Mouse (Mus musculus): ENCODE measurements at regions not wholly inside any gene's neighbourhood (a gene's known extent, or its start where the extent isn't known, plus 50 kb on each side); places are given as distances from the start of the nearest gene placed in this dataset.

DNA sequence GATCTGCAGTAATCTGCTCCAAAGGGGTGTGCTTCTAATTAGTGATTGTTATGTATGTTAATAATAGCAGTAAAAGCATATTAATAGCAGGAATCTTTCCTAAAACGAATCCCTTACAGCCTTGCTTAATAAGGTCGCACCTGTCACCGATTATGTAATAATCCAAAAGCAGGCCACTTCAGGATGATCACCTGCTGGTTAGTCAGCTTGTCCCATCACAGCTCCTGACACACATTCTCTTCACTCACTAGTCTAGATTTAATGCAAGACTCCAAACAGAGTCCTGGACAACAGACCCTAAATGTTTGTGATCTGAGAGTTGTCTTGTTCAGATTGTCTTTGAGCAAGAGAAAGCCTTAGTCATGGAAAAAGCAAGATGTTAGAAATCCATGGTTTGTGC is 85.2 kb upstream of the Kctd3 start:
- DNase-seq (ENCODE audit: low read depth, low spot score), result no peak

DNA sequence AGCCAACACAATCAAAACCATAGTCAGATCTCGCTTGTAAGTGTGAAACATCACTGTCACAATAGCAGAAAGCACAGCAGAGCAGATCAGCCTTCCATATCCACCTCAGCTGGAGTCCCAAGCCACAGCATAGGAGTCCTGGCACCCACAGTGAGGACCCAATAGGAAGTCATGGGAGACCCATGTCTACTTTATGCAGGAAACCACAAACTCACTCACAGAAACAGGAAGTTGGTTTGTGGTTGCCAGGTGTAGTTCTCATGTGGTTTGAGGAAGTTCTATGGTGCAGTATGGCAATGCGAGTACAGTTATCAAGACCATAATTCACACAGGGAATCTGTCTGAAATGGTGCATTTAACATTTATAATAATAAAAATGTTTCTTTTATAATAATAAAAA is 77.6 kb upstream of the Kctd3 start:
- DNase-seq (ENCODE audit: low read depth, low spot score), result no peak

DNA sequence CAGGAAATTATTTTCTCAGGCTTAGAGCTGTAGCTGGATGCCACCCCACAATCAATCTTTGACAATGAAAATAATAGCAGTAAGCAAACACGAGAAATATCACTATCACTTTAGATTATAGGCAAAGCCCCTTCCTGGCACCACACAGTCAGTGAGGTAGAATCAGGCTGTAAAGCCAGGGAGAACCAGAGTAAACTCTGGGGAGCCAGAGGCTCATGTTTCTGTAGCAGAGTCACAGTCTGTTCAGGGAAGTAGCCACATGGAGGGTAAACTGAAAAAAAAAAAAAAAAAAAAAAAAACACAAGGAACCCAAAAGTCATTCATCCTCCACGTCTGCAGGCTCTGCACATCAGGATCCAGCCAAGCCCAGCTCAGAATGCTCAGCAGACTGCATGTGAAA is 73.6 kb upstream of the Kctd3 start:
- DNase-seq (ENCODE audit: low read depth, low spot score), result no peak

DNA sequence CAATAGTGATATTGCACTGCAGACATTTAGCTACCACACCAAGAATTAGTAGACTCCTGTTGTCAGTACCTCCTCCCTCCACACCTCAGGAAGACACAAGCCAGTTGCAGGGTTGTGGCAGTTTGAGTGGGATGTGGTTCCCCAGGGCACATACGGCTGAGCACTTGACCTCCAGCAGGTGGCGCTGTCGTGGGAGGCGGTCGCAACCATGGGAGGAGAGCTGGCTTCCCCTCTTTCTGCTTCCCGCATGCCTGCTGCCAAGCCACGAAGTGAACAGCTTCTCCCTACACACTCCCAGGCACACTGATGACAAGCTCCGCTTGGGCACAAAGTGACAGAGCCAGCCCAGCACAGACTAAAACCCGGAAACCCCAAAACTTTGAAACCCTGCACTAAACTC is 73.2 kb upstream of the Kctd3 start:
- peak; percentile 89 for DNase-seq (ENCODE audit: low read depth, low spot score)

GRCm38 (mm10) chr1:189079451-189080410 is 72.1 kb upstream of the Kctd3 start:
- no peak for DNase-seq (ENCODE audit: low read depth, low spot score)

GRCm38 (mm10) chr1:189077861-189078260 is 70.2 kb upstream of the Kctd3 start:
- DNase-seq (ENCODE audit: low read depth, low spot score), result peak; percentile 40

GRCm38 (mm10) chr1:189076276-189076675 is 68.6 kb upstream of the Kctd3 start:
- DNase-seq (ENCODE audit: low read depth, low spot score), result peak; percentile 14

DNA sequence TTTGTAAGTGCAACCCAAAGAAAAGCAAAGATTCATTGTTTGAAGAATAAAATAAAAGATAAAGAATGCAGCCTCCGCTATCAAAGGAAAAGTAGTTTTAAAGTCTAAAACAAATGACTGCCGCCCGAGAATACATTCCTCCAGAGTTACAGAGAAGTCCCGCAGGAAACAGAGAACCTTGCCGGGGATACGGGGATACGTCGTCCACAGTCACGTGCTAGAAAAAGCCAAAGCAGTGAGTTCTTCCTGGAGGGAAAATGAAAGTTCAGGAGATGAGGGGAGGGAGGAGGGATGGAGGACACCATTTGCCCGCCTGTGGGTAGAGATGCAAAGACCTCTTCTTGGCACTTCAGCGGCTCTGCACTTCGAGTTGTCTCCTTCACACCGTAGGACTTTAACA is 68.0 kb upstream of the Kctd3 start:
- no peak for DNase-seq (ENCODE audit: low read depth, low spot score)

- no peak for DNase-seq (ENCODE audit: low read depth, low spot score)
Observed at GRCm38 (mm10) chr1:189072516-189072915, 64.9 kb upstream of the Kctd3 start.

DNA sequence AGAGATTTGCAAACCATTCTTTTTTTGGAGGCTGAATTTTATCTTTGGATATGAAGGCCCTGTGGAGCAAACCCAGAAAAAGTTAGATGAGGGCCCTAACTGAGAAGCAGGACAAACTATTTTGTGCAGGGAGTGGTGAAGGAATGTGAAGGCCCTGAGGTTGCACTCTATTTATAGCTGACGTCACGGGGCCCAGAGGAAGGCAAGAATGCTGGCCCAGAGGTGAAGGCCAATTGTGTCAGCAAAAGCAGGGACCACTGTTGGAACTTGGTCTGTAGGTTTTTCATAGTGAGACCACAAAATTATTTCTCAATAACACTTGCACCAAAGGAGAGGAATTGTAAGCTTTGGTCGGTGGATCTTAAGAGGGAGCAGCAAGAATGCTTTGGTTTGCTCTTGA is 60.6 kb upstream of the Kctd3 start:
- DNase-seq (ENCODE audit: low read depth, low spot score), result no peak

DNA sequence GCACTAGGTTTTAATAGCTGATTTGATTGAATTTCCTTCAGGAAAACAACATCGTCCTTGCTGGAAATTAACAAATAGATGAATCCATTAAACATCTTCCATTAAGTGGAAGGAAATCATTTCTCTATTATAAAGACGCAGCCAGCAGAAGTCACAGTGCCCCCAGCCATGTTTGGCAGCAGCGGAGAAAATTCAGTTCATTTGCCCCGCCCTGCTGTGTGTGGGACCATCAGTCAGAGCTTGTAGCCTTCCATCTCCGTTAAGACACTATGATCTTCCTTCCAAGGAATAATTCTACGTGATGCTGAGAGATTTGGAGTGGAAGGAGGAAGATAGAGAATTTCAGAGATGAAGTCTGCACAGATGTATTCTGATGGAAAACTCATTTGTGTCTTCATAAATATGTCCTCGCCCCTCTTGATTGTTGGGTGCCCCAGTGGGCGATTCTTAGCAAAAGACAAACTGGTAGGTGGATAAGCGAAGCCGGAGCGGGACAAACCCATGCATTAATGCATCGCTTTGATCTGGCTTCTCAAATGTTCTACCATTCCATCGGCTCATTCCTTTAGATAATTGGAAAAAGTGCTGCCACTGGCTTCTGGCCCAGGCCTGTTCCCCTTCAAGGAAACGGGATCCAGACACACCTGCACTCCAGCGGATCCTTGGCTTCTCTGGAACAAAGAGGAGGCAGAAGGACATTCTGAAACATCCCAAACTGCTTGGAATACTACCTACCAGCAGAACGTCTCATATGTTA is 59.7 kb upstream of the Kctd3 start:
- DNase-seq (ENCODE audit: low read depth, low spot score), result no peak

- DNase-seq (ENCODE audit: low read depth, low spot score), result no peak
Observed at GRCm38 (mm10) chr1:189066446-189067151, 59.0 kb upstream of the Kctd3 start.

DNA sequence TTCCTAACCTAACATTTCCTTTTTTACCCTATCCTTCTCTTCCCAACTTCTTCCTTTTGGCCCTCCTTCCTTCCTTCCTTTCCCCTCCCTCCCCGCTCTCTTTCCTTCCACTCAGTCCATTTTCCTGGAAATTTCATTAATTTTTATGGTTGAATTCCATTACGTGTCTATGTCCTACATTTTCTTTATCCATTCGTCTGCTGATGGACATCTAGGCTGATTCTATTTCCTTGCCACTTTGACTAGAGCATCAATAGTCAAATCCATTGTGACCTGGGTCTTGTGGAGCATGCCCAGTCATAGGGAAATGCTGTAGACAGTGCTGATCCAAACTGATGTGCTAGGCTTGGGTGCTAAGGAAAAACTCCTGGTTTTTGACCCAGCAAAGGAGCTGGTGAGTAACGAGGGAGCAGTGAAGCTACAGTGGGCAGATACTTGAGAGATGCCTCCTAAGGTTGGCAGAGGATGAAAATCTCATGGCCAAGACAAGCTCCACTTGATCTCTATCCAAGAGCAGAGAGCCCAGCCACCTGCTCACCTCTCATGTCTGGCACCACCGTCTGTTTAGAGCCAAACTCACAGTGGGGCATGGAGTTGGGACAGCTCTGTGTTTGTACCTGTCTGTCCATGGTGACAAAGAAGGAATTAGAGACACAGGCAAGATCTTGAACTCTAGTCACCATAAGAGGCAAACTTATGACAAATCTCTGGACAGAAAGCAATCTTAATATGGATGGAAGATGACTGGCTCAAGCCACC is 57.7 kb upstream of the Kctd3 start:
- no peak for DNase-seq (ENCODE audit: low read depth, low spot score)

DNA sequence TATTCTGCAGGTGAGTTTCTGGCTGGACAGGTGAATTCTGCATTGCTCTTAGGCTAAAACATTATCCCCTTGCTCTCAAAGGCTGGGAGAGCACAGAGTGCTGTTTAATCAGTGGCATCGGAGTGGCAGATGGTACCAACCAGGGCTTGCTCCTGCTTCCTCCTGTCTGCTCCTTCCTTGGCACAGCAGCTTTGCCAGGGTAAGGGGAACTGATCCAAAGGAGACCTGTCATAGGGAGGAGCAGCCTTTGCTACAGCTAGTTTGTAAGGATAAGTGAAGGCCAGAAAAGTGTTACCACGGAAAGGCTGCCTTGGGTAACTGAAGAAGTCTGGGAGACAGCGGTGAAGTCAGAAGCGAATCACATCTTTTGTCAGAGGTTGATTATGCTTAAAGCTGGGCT is 57.0 kb upstream of the Kctd3 start:
- DNase-seq (ENCODE audit: low read depth, low spot score), result no peak

DNA sequence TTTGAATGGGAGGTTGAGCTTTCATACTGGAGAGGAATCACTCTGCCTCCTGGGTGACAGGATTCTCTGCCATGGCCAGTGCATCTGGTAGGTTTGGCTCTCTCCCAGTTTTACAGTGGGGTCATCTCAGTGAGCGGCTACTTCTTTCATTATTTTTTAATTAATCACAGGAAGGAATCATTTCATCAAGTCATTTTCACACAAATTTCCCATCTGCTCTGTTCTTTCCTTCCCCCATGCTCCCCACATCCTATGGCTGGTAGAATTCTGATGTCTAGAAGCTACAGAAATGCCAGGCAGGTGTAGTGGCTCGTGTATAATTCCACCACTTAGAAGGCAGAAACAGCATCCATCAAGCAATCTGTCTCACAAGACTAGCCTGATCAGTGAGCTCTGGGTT is 56.1 kb upstream of the Kctd3 start:
- DNase-seq (ENCODE audit: low read depth, low spot score), result no peak

GRCm38 (mm10) chr1:189063209-189063608 is 55.6 kb upstream of the Kctd3 start:
- no peak for DNase-seq (ENCODE audit: low read depth, low spot score)

All from ZHBTc4 (cell line).